Comparison of ENCODE assay signal across 19 mouse cellular contexts in genomic region chr13:42901837-42902236, GRCm38 (mm10).
"Had no signal": no experiment of that assay in that cellular context is flagged by ENCODE, and none has a peak within 500 bp of the region (broad histone marks: within the 10 kb centered on the region; RNA-seq: fewer than 3 reads in every experiment).

No protein-coding gene starts in this region.

- ATAC-seq: midbrain, embryonic 16.5 days had no signal

- H3K4me3 ChIP-seq: midbrain, embryonic 10.5 days; midbrain, embryonic 12.5 days; myocyte; neural tube, embryonic 13.5 days; neural tube, embryonic 15.5 days had no signal

- DNase-seq: lung, adult 18-20 months; lung, embryonic 14.5 days; lung, postnatal 10 days; lung, postnatal 4 days; midbrain, embryonic 14.5 days; retina, postnatal 1 day; right cerebral cortex, adult 18-20 months; right cerebral cortex, postnatal 25 days; right cerebral cortex, postnatal 4 days; spleen, adult 18-20 months; thymus, adult 18-20 months; thymus, postnatal 14 days; thymus, postnatal 36 days had no signal

- H3K27ac ChIP-seq: midbrain, embryonic 10.5 days; midbrain, embryonic 12.5 days; neural tube, embryonic 13.5 days; neural tube, embryonic 15.5 days had no signal
